Mouse (Mus musculus) megakaryocyte, embryonic 14.5 days (primary cell): ENCODE data around the gene Bag5. TPM values are rescaled to one million over a fixed set of nuclear protein-coding genes. Genes with fewer than 3 reads are reported as not detected.

Experiments
- H3K27me3 ChIP-seq: replicated peaks from 2 replicates; pipeline ENCODE3; 2012; ENCODE audit warnings: inconsistent platforms
- H3K36me3 ChIP-seq: replicated peaks from 2 replicates; pipeline ENCODE3; 2012; ENCODE audit warnings: low read length, inconsistent platforms, mixed read lengths
- H3K4me1 ChIP-seq: 2 replicates; pipeline ENCODE4 v1.6.1; 2012; ENCODE audit warnings: inconsistent platforms
- H3K4me3 ChIP-seq: replicated peaks from 2 replicates; pipeline ENCODE3; 2012; ENCODE audit warnings: moderate library complexity, mild to moderate bottlenecking, inconsistent platforms
- H3K9me3 ChIP-seq: 2 replicates; pipeline ENCODE4 v1.6.1; 2012; ENCODE audit warnings: inconsistent platforms
- FLI1 ChIP-seq: IDR thresholded peaks from 2 replicates; pipeline ENCODE4 v1.6.1; 2012; ENCODE audit warnings: low read length, inconsistent platforms, mixed read lengths
- GATA1 ChIP-seq: IDR thresholded peaks from 3 replicates; pipeline ENCODE4 v1.6.1; 2012; ENCODE audit warnings: mixed read lengths, low read length, inconsistent platforms, borderline replicate concordance
- polyA plus RNA-seq: library from polyadenylated mRNA; stranded (reverse); fragments of >175 nt; gene quantifications from 2 replicates; pipeline ENCODE4 v1.2.3, GENCODE M21; 2012; ENCODE audit warnings: low replicate concordance; ENCODE audit not compliant: insufficient read depth

The Bag5 gene
- polyA plus RNA-seq = 2.5 and 4.8 TPM in 2 replicates

- peaks cover 45% of the 10 kb centered on the region for H3K4me1 ChIP-seq
- TF ChIP-seq FLI1 (no peak), GATA1 (no peak)
- H3K36me3 ChIP-seq = peaks cover 42% of the 10 kb centered on the region
- H3K9me3 ChIP-seq = no peaks in the 10 kb centered on the region
- H3K27me3 ChIP-seq = no peaks in the 10 kb centered on the region
- H3K4me3 ChIP-seq = peak within 1 kb of the TSS; percentile 96
These were observed at the start of gene Bag5, which contains the start of gene Apopt1 for GRCm38 (mm10) chr12:111713004-111713651. TSS of gene Bag5 (minus strand) at chr12:111713257. TSS of gene Apopt1 (plus strand) at chr12:111713261.

GRCm38 (mm10) chr12:111760306-111760908, 47.4 kb upstream of the Bag5 start:
- H3K36me3 ChIP-seq = peaks cover 22% of the 10 kb centered on the region
- H3K9me3 ChIP-seq = no peaks in the 10 kb centered on the region
- H3K4me1 ChIP-seq = peaks cover 83% of the 10 kb centered on the region
- H3K27me3 ChIP-seq = no peaks in the 10 kb centered on the region
- no peak for TF ChIP-seq FLI1
- H3K4me3 ChIP-seq = peak overlapping the region; percentile 99

DNA sequence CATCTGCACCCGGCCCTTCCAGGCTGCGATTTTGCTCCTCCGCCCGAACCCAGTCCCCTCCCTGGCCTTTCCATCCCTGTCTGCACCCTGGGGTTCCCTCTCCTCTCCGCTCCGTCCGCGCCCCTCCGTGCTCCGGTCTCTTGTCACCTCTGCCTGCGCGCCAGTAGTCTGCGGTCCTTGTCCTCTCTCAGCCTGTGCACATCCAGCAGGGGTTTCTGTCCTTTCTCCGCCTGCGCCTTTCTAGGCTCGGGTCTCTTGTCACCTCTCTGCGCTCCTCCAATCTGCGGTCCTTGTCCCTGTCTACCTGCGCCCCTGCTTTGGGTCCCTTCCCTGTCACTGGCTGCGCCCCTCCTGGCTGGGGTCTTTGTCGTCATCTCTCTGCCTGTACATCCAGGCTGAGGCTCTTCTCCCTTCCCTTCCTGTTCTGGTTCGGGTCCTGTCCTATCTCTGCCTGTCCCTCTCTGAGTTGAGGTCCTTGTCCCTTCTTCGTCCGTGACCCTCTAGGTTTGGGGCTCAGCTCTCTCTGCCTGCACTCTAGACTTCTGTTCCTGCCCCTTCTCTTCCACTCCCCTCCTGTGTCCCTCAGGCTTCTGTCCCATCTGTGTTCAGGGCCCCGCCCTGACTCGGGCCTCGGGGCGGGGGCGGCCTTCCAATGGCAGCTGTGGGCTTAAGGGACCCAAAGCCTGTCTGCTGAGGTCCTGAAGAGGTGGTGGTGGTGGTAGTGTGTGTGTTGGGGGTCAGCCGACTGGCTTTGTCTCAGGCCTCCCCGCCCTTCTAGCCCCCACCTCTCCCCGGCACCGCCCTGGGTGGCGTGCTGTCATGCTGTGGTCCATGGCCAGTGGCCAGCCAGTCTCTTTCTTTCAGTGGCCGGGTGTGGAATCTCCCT, 46.4 kb upstream of the Bag5 start:
- H3K27me3 ChIP-seq = no peaks in the 10 kb centered on the region
- H3K4me3 ChIP-seq = peak overlapping the region; percentile 99
- peaks cover 20% of the 10 kb centered on the region for H3K36me3 ChIP-seq
- no peaks in the 10 kb centered on the region for H3K9me3 ChIP-seq
- H3K4me1 ChIP-seq = peaks cover 93% of the 10 kb centered on the region
- TF ChIP-seq FLI1 (no peak), GATA1 (no peak)

DNA sequence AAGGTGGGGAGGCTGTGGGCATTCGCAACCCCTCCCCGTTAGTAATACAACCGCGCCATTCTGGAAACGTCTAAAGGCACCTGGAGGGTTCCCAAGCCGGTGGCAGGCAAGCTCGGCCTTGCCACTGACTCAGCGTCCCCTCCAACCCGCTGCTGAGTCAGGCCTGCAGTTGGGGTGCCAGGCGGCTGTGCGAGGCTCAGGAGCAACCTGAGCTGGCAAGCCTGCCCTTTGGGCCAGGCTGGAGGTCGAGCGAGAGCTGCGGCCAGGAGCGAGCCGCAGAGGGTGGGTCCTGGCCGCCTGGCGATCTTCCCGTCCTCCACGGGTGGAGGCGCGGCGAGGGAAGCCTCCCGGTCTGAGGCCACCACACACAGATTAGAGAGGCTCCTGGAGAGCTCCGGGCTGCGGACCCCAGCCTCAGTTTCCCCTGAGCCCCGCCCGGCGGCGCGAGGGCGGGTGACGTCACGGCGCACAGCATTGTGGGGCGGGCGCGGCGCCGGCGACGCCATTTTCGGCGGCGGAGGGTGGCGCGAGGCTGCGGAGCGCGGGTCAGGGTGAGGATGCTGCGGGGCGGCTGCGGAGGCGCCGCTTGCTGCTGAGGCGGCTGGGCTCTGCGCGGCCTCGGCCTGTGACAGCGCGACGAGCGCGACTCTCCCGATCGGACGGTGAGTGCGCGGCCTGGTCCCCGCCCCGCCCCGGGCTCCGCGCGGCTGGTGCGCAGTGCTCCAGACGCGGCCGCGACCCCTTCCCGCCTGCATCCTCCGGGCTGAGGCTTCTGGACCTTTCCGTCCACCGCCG, 45.5 kb upstream of the Bag5 start, which contains the start of gene Klc1:
Gene Klc1, plus strand, starts transcription at position 469 of the 795 bp plus-strand sequence.
- Histone ChIP-seq H3K4me3 (peak within 1 kb of the TSS; percentile 99), H3K36me3 (peaks cover 14% of the 10 kb centered on the region), H3K9me3 (no peaks in the 10 kb centered on the region), H3K4me1 (peaks cover 89% of the 10 kb centered on the region), H3K27me3 (no peaks in the 10 kb centered on the region)
- TF ChIP-seq GATA1 (no peak), FLI1 (no peak)

DNA sequence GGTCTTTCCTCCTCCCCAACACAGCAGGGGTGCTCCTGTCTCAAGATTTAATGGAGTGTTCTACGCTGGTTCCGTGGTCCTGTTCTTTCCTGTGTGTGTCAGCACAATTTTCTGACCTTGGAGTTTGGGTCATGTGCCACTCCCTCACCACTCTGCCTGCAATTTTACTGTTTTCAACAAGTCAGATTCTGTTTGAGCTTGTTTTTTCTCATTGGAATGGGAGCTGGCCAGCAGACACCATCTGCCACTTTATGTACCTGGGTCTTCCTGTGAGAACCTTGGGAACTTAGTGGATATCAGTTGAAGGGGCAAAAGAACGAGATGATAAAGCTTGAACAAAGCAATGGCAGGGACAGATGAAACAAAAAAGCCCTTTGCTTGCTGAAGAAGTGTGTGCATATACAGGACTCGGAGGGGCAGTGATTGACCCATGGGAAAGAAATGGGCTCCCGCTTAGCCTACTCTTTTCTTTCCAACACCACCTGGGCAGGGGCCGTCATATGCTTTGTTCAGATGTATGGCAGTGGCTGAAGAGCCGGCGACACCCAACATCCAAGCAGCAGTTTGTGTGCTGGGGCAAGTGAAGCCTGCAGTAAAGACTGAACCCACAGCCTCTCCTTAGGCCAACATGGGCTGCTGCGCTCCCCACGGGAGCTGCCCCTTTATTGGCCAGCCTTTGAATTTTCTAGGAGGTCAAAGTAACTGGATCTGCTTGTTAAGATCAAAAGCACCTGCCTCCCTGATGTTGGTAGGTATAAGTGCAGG, 44.7 kb upstream of the Bag5 start:
- Histone ChIP-seq H3K4me3 (peak overlapping the region; percentile 99), H3K4me1 (peaks cover 87% of the 10 kb centered on the region)

DNA sequence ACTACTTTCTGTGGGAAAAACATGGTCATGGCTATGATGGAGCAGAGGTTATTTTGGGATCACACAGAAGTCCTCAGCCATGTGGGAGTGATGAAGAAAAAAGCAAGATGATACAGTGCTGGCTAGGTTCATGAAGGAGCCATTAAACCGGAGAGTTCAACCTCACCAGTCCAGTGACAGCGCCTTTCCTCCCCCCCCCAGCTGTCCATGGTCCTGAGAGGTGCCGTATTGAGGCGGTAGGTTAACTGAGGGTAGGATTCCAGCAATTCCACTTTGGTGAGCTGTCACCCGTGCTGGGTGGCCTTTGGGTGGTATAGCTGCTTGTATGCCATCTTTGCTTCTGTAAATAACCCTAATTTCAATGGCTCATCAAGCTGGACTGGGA, 43.6 kb upstream of the Bag5 start:
- H3K4me3 ChIP-seq = no peak overlapping the region
- no peaks in the 10 kb centered on the region for H3K27me3 ChIP-seq
- H3K36me3 ChIP-seq = peaks cover 2% of the 10 kb centered on the region
- H3K9me3 ChIP-seq = peaks cover 3% of the 10 kb centered on the region
- TF ChIP-seq FLI1 (no peak), GATA1 (no peak)
- peaks cover 80% of the 10 kb centered on the region for H3K4me1 ChIP-seq

More for the DNA sequence above, 44.7 kb upstream of the Bag5 start:
- Histone ChIP-seq H3K27me3 (no peaks in the 10 kb centered on the region), H3K9me3 (no peaks in the 10 kb centered on the region), H3K36me3 (peaks cover 6% of the 10 kb centered on the region)
- TF ChIP-seq GATA1 = no peak
- no peak for TF ChIP-seq FLI1

DNA sequence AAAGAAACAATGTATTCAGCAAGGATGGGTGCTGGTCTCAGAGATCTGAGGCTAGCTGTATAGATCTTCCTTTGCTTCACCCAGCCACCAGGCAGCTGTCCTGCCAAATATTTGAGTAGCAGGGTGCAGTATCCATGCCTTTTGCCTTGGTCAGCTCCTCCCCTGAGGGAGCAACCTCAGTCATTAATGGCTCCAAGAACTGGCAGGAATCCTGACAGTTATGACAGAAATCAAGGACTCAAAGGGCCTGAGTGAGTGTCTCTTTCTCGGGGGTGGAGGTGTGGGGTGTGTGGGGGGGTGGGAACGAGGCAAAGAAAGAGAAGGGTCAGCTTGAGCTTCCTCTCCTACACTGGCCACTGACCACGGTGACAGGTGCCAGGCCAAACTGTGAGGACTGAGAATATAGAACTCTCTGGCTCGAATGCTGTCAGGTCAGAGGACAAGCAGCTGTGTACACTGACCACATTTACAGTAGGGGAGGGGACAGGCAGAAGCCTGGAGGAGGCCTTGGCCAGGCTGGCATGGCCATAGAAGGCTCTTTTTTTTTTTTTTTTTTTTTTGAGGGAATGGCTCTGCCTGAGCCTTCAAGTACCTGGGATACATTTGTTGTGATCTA, 43.1 kb upstream of the Bag5 start:
- TF ChIP-seq FLI1 = no peak
- TF ChIP-seq GATA1 = no peak
- H3K9me3 ChIP-seq = peaks cover 5% of the 10 kb centered on the region
- peaks cover 5% of the 10 kb centered on the region for H3K36me3 ChIP-seq
- H3K4me3 ChIP-seq = peak overlapping the region; percentile 73
- no peaks in the 10 kb centered on the region for H3K27me3 ChIP-seq
- peaks cover 75% of the 10 kb centered on the region for H3K4me1 ChIP-seq

DNA sequence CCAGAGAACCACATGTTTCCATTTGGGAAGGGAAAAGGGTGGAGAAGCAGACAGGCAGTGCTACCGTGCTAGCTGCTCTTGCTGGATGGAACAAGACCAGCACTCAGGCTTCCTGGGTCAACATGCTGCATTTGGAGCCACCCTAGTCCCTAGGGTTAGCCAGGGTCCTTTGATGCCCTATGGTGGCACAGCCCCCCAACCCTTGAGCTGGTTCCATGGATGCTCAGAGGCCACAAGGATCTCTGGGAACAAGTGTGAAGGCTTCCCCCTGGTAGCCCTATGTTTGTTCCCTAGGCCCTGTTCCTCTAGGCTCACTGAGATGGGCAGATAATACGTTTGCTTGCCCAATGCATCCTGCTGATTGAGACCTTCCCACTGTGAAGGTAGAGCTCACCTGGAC, 42.2 kb upstream of the Bag5 start:
- Histone ChIP-seq H3K4me1 (peaks cover 65% of the 10 kb centered on the region), H3K36me3 (peaks cover 9% of the 10 kb centered on the region), H3K27me3 (no peaks in the 10 kb centered on the region), H3K4me3 (peak overlapping the region; percentile 34), H3K9me3 (peaks cover 5% of the 10 kb centered on the region)
- TF ChIP-seq FLI1 = no peak
- no peak for TF ChIP-seq GATA1
